Comparison of ENCODE assay signal across 7 mouse cellular contexts in the genomic region with DNA sequence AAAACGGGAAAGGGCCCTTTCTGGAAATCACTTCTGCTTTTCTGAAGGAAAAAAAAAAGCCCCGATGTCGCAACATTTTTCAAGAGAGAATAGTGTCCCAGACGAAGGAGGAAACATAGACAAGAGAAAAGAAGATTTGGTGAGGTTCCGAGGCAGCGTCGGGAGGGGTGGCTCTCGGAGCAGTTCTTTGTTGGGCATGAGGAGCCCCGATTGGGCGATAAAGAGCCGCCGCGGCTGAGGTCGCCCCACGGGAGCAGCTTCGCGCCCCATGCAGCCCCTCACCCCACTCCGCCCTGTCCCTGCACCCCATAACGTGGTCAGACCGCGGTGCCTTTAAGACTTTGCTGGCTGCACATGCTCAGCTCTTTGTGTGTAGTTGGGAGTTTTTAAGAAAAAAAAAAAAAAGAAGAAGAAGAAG. TPM values are rescaled to one million over a fixed set of nuclear protein-coding genes. Genes with fewer than 3 reads are reported as not detected.
DNase-seq lines count a peak whose midpoint lies in the region; ATAC-seq and TF ChIP-seq lines count a peak whose summit lies in the region.

No protein-coding gene starts in this region.

- H3K27ac ChIP-seq in bone marrow macrophage, adult 2 months (ENCODE audit: insufficient read depth, low read depth, low read length): peak overlapping the region; percentile 91
- H3K27ac ChIP-seq in forebrain, embryonic 15.5 days (replicated peaks): peak overlapping the region; percentile 98
- peak overlapping the region; percentile 90 for H3K27ac ChIP-seq in liver, adult 2 months (replicated peaks; ENCODE audit: insufficient read depth, low read depth, low read length)
- peak overlapping the region; percentile 94; the same call in 1 of the 2 replicates for H3K27ac ChIP-seq in neural tube, embryonic 12.5 days

- no peaks in the 10 kb centered on the region for H3K9me3 ChIP-seq in forebrain, embryonic 15.5 days
- H3K9me3 ChIP-seq in neural tube, embryonic 12.5 days: no peaks in the 10 kb centered on the region

- peaks cover 12% of the 10 kb centered on the region for H3K79me2 ChIP-seq in liver, adult 2 months (ENCODE audit: control insufficient read depth, insufficient read depth, low read length)

- H3K27me3 ChIP-seq in forebrain, embryonic 15.5 days: no peaks in the 10 kb centered on the region
- H3K27me3 ChIP-seq in liver, adult 2 months (ENCODE audit: control insufficient read depth, insufficient read depth, low read length): no peaks in the 10 kb centered on the region
- no peaks in the 10 kb centered on the region for H3K27me3 ChIP-seq in neural tube, embryonic 12.5 days (replicated peaks)

- DNase-seq in layer of hippocampus, adult 9-11 months: peak; percentile 20
- no peak for DNase-seq in layer of hippocampus, postnatal 14 days (ENCODE audit: low spot score in 2 of 2)
- DNase-seq in liver, adult 2 months (ENCODE audit: extremely low read depth, low read depth, low spot score): peak; percentile 41
- no peak for DNase-seq in urinary bladder, postnatal 25 days (ENCODE audit: low spot score)

- peak overlapping the region; percentile 86 for H3K9ac ChIP-seq in forebrain, embryonic 15.5 days (replicated peaks)
- peak overlapping the region; percentile 97 for H3K9ac ChIP-seq in liver, adult 2 months (ENCODE audit: low read depth, low read length)
- peak overlapping the region; percentile 94 for H3K9ac ChIP-seq in neural tube, embryonic 12.5 days

- peaks cover 11% of the 10 kb centered on the region for H3K4me1 ChIP-seq in bone marrow macrophage, adult 2 months (ENCODE audit: control insufficient read depth, insufficient read depth, low read length)
- H3K4me1 ChIP-seq in forebrain, embryonic 15.5 days: peaks cover 39% of the 10 kb centered on the region
- peaks cover 3% of the 10 kb centered on the region for H3K4me1 ChIP-seq in liver, adult 2 months (ENCODE audit: control insufficient read depth, insufficient read depth, low read length)
- peaks cover 10% of the 10 kb centered on the region for H3K4me1 ChIP-seq in neural tube, embryonic 12.5 days

- H3K4me3 ChIP-seq in bone marrow macrophage, adult 2 months (ENCODE audit: insufficient read depth, low read length): peak overlapping the region; percentile 85
- peak overlapping the region; percentile 99 for H3K4me3 ChIP-seq in forebrain, embryonic 15.5 days
- H3K4me3 ChIP-seq in liver, adult 2 months (ENCODE audit: insufficient read depth, low read depth, low read length): peak overlapping the region; percentile 89
- peak overlapping the region; percentile 90 for H3K4me3 ChIP-seq in neural tube, embryonic 12.5 days

- H3K4me2 ChIP-seq in forebrain, embryonic 15.5 days (replicated peaks): peak overlapping the region; percentile 97
- H3K4me2 ChIP-seq in neural tube, embryonic 12.5 days (replicated peaks): peak overlapping the region; percentile 99

- TF ChIP-seq CTCF in bone marrow macrophage, adult 2 months (IDR thresholded peaks at IDR 0.05; ENCODE audit: low read depth, low read length): no peak
- no peak for TF ChIP-seq CTCF in liver, adult 2 months (IDR thresholded peaks at IDR 0.05; ENCODE audit: low read depth, low read length)

- ATAC-seq in forebrain, embryonic 15.5 days (replicated peaks): peak; percentile 49
- peak; percentile 53 for ATAC-seq in neural tube, embryonic 12.5 days (ENCODE audit: low FRiP score, low read depth)

- 0% methylated on average over 21 of the region's 21 CpGs for WGBS in forebrain, embryonic 15.5 days
- 1% methylated on average over 21 of the region's 21 CpGs for WGBS in liver, adult 2 months
- under 1% methylated on average over 21 of the region's 21 CpGs for WGBS in neural tube, embryonic 12.5 days

- 0 out of 2 replicates have a peak, but pooled peaks have one; percentile 18 for TF ChIP-seq POLR2A in bone marrow macrophage, adult 2 months (IDR thresholded peaks at IDR 0.05; ENCODE audit: borderline replicate concordance, low read depth, low read length)
- no peak for TF ChIP-seq POLR2A in liver, adult 2 months (IDR thresholded peaks at IDR 0.05; ENCODE audit: extremely low read depth, insufficient read depth, low read length)

- H3K36me3 ChIP-seq in forebrain, embryonic 15.5 days: no peaks in the 10 kb centered on the region
- H3K36me3 ChIP-seq in liver, adult 2 months (ENCODE audit: control insufficient read depth, insufficient read depth, low read length): no peaks in the 10 kb centered on the region
- H3K36me3 ChIP-seq in neural tube, embryonic 12.5 days: no peaks in the 10 kb centered on the region

RNA-seq across cellular contexts. Expression of a gene that starts 0.8 kb away (rescaled TPM):
- total RNA-seq in layer of hippocampus, postnatal 14 days (2021): 10 to 100 TPM; 63.4 to 68.6 TPM
- 6.7 and 8.8 TPM in 2 replicates for polyA plus RNA-seq in bone marrow macrophage, adult 2 months (2012; ENCODE audit: insufficient read depth, insufficient read length, missing spikeins)
- polyA plus RNA-seq in forebrain, embryonic 15.5 days (2015; fragmentation: Nextera tagmentation; extraction: Ambion mirVana): 8.0 and 8.9 TPM in 2 replicates
- total RNA-seq in liver, adult 2 months (2014; rRNA removed): 25.4 TPM in 2 replicates
- 4.8 and 5.2 TPM in 2 replicates for polyA plus RNA-seq in liver, adult 2 months (2012; rRNA removed)
- polyA plus RNA-seq in neural tube, embryonic 12.5 days (2016; fragmentation: Nextera tagmentation; extraction: Ambion mirVana): 9.9 and 11.0 TPM in 2 replicates

Comparison
In these comparisons a context has a peak if more than half of its experiments do, and no peak if none do; other contexts are left out.
1. DNase-seq: peak in layer of hippocampus, adult 9-11 months (single experiment) and liver, adult 2 months (single experiment); none in layer of hippocampus, postnatal 14 days (0 of 2) and urinary bladder, postnatal 25 days (single experiment).
2. Peak in every context shown above with its lines, with median percentiles within 50 percentile points of each other: H3K27ac ChIP-seq, H3K4me3 ChIP-seq and H3K9ac ChIP-seq.